ENCODE assay signal across 8 mouse cellular contexts in genomic region chr2:132284492-132285139, GRCm38 (mm10). TPM values are rescaled to one million over a fixed set of nuclear protein-coding genes. Genes with fewer than 3 reads are reported as not detected.
DNase-seq lines count a peak whose midpoint lies in the region; ATAC-seq and TF ChIP-seq lines count a peak whose summit lies in the region.

No protein-coding gene starts in this region.

- no peaks in the 10 kb centered on the region for H3K9me3 ChIP-seq in heart, embryonic 15.5 days (replicated peaks)
- 0 out of 2 replicates have a peak, but pooled peaks cover 3% of the 10 kb centered on the region for H3K9me3 ChIP-seq in neural tube, embryonic 13.5 days

- 0 out of 2 replicates have a peak overlapping the region, but pooled peaks have one; percentile 27 for H3K4me2 ChIP-seq in heart, embryonic 15.5 days
- H3K4me2 ChIP-seq in neural tube, embryonic 13.5 days: no peak overlapping the region

- H3K4me3 ChIP-seq in bone marrow, adult 2 months (replicated peaks; ENCODE audit: control insufficient read depth, low read depth, low read length): no peak overlapping the region
- no peak overlapping the region for H3K4me3 ChIP-seq in heart, embryonic 15.5 days
- H3K4me3 ChIP-seq in neural tube, embryonic 13.5 days: no peak overlapping the region

- H3K4me1 ChIP-seq in bone marrow, adult 2 months (ENCODE audit: control insufficient read depth, insufficient read depth, low read length): peaks cover 12% of the 10 kb centered on the region
- peaks cover 53% of the 10 kb centered on the region for H3K4me1 ChIP-seq in heart, embryonic 15.5 days (replicated peaks)
- peaks cover 41% of the 10 kb centered on the region for H3K4me1 ChIP-seq in neural tube, embryonic 13.5 days (replicated peaks)

- H3K27me3 ChIP-seq in heart, embryonic 15.5 days: no peaks in the 10 kb centered on the region
- H3K27me3 ChIP-seq in neural tube, embryonic 13.5 days: no peaks in the 10 kb centered on the region

- H3K36me3 ChIP-seq in heart, embryonic 15.5 days: no peaks in the 10 kb centered on the region; the same call in 1 of the 2 replicates
- H3K36me3 ChIP-seq in neural tube, embryonic 13.5 days: peaks cover 6% of the 10 kb centered on the region; the same call in 1 of the 2 replicates

- no peak for TF ChIP-seq CTCF in bone marrow, adult 2 months (IDR thresholded peaks at IDR 0.05; ENCODE audit: control insufficient read depth, insufficient read depth, low read length)

- no peak overlapping the region for H3K9ac ChIP-seq in heart, embryonic 15.5 days
- H3K9ac ChIP-seq in neural tube, embryonic 13.5 days: no peak overlapping the region

- WGBS in bone marrow, adult 2 months: 20% methylated on average over 12 of the region's 12 CpGs
- 66% methylated on average over 12 of the region's 12 CpGs for WGBS in heart, embryonic 15.5 days
- 89% methylated on average over 12 of the region's 12 CpGs for whole genome bisulfite sequencing in neural tube, embryonic 13.5 days

- peak; percentile 71 for ATAC-seq in heart, embryonic 15.5 days (replicated peaks; ENCODE audit: insufficient number of reproducible peaks, insufficient read depth, low FRiP score, low read depth)
- no peak for ATAC-seq in neural tube, embryonic 13.5 days (ENCODE audit: low read depth)

- no peak for TF ChIP-seq POLR2A in bone marrow, adult 2 months (IDR thresholded peaks at IDR 0.05; ENCODE audit: borderline replicate concordance, control insufficient read depth, low read depth, low read length)

- 0 out of 2 replicates have a peak overlapping the region, but pooled peaks have one; percentile 15 for H3K27ac ChIP-seq in bone marrow, adult 2 months (ENCODE audit: control insufficient read depth, insufficient read depth, low read depth, low read length, poor library complexity)
- H3K27ac ChIP-seq in heart, embryonic 15.5 days: peak overlapping the region; percentile 85
- peak overlapping the region; percentile 65; the same call in 1 of the 2 replicates for H3K27ac ChIP-seq in neural tube, embryonic 13.5 days (replicated peaks)

- DNase-seq in adrenal gland, adult (ENCODE audit: inconsistent age in 2 of 2, low spot score in 1 of 2): peak; percentile 53 to 67
- DNase-seq in adrenal gland, postnatal 4 days (ENCODE audit: low spot score in 2 of 2): no peak
- peak; percentile 74 for DNase-seq in kidney, postnatal 10 days
- DNase-seq in thymus, postnatal 10 days (ENCODE audit: low spot score in 2 of 2): no peak
- no peak for DNase-seq in spleen, adult 12 weeks (ENCODE audit: low spot score)

RNA-seq across cellular contexts. Expression of gene Cds2, which starts 21.7 kb away (rescaled TPM):
- 10 to 100 TPM; 63.3 to 77.3 TPM for total RNA-seq in adrenal gland, postnatal 4 days (2021)
- polyA plus RNA-seq in bone marrow, adult 2 months (2011; ENCODE audit: insufficient read depth, insufficient read length, low replicate concordance, missing spikeins): 16.9 and 30.7 TPM in 2 replicates
- 20.8 and 26.9 TPM in 2 replicates for polyA plus RNA-seq in heart, embryonic 15.5 days (2015; fragmentation: Nextera tagmentation; extraction: Ambion mirVana)
- polyA plus RNA-seq in neural tube, embryonic 13.5 days (2015; fragmentation: Nextera tagmentation; extraction: Ambion mirVana): 49.6 and 53.6 TPM in 2 replicates

RNA-seq across cellular contexts. Expression of gene Pcna, which starts 31.5 kb away (rescaled TPM):
- 100 to 1,000 TPM; 141 to 161 TPM for total RNA-seq in adrenal gland, postnatal 4 days (2021)
- 284 and 419 TPM in 2 replicates for polyA plus RNA-seq in bone marrow, adult 2 months (2011; ENCODE audit: insufficient read depth, insufficient read length, low replicate concordance, missing spikeins)
- polyA plus RNA-seq in heart, embryonic 15.5 days (2015; fragmentation: Nextera tagmentation; extraction: Ambion mirVana): 138 and 157 TPM in 2 replicates
- 110 and 127 TPM in 2 replicates for polyA plus RNA-seq in neural tube, embryonic 13.5 days (2015; fragmentation: Nextera tagmentation; extraction: Ambion mirVana)

RNA-seq across cellular contexts. Expression of gene Tmem230, which starts 37.0 kb away (rescaled TPM):
- 10 to 100 TPM; 37.5 to 39.1 TPM for total RNA-seq in adrenal gland, postnatal 4 days (2021)
- 13.7 and 20.6 TPM in 2 replicates for polyA plus RNA-seq in bone marrow, adult 2 months (2011; ENCODE audit: insufficient read depth, insufficient read length, low replicate concordance, missing spikeins)
- 40.2 and 41.3 TPM in 2 replicates for polyA plus RNA-seq in heart, embryonic 15.5 days (2015; fragmentation: Nextera tagmentation; extraction: Ambion mirVana)
- 51.7 and 58.1 TPM in 2 replicates for polyA plus RNA-seq in neural tube, embryonic 13.5 days (2015; fragmentation: Nextera tagmentation; extraction: Ambion mirVana)

Comparison
In these comparisons a context has a peak if more than half of its experiments do, and no peak if none do; other contexts are left out.
1. DNase-seq: peak in adrenal gland, adult (2 of 2) and kidney, postnatal 10 days (single experiment); none in adrenal gland, postnatal 4 days (0 of 2), thymus, postnatal 10 days (0 of 2) and spleen, adult 12 weeks (single experiment).
2. H3K27ac ChIP-seq: peak in every context shown above with its lines; median percentile 85 in heart, embryonic 15.5 days; 65 in neural tube, embryonic 13.5 days; 15 in bone marrow, adult 2 months.